ENCODE assay signal across 20 mouse cellular contexts in the genomic region with DNA sequence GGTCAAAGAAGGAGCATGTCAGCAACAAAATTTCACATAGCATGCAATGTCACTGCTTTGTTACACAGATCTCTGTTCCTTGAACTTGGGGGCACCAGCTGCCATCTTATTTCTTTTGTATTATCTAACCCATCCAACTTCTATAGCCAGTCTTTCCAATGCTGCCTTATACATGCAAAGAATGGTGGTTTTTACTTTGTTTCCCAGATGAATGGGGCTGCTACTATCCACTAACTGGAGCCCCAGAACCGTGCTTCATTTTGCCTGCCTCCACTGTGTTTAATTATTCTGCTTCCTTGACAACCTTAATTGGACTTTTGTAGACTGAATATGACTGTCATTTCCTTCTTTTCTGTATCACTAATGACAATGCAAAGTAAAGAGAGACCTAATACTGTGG.
"Had no signal": no experiment of that assay in that cellular context is flagged by ENCODE, and none has a peak within 500 bp of the region (broad histone marks: within the 10 kb centered on the region; RNA-seq: fewer than 3 reads in every experiment).

No protein-coding gene starts in this region.

- H3K9ac ChIP-seq: kidney, embryonic 15.5 days; liver, embryonic 13.5 days; midbrain, embryonic 12.5 days; neural tube, embryonic 13.5 days had no signal

- DNase-seq: kidney, postnatal 10 days; kidney, postnatal 36 days; layer of hippocampus, postnatal 36 days; liver, embryonic 13.5 days; lung, adult 2 months; lung, postnatal 14 days; lung, postnatal 4 days; right cerebral cortex, adult 18-20 months; right cerebral cortex, postnatal 14 days; right cerebral cortex, postnatal 4 days; thymus, adult 2 months; thymus, postnatal 14 days; thymus, postnatal 4 days had no signal

- H3K9me3 ChIP-seq: kidney, embryonic 15.5 days; liver, embryonic 13.5 days; midbrain, embryonic 12.5 days; neural tube, embryonic 13.5 days had no signal

- H3K4me1 ChIP-seq: kidney, embryonic 15.5 days; liver, embryonic 13.5 days; neural tube, embryonic 13.5 days had no signal

- H3K27me3 ChIP-seq: liver, embryonic 13.5 days had no signal

- H3K36me3 ChIP-seq: kidney, embryonic 15.5 days; liver, embryonic 13.5 days; midbrain, embryonic 12.5 days; neural tube, embryonic 13.5 days had no signal

- ATAC-seq: midbrain, embryonic 16.5 days had no signal

- H3K27ac ChIP-seq: kidney, embryonic 15.5 days; left cerebral cortex, adult 2 months; liver, embryonic 13.5 days; midbrain, embryonic 12.5 days; neural tube, embryonic 13.5 days; stomach, postnatal 0 days had no signal

- H3K4me2 ChIP-seq: kidney, embryonic 15.5 days; liver, embryonic 13.5 days; midbrain, embryonic 12.5 days; neural tube, embryonic 13.5 days had no signal

- H3K4me3 ChIP-seq: kidney, embryonic 15.5 days; left cerebral cortex, adult 2 months; liver, embryonic 13.5 days; midbrain, embryonic 12.5 days; myocyte; neural tube, embryonic 13.5 days had no signal
